Comparison of ENCODE assay signal across 15 mouse cellular contexts in genomic region chr4:130815860-130816259, GRCm38 (mm10). TPM values are rescaled to one million over a fixed set of nuclear protein-coding genes. Genes with fewer than 3 reads are reported as not detected.
DNase-seq lines count a peak whose midpoint lies in the region; ATAC-seq lines count a peak whose summit lies in the region.
"Had no signal": no experiment of that assay in that cellular context is flagged by ENCODE, and none has a peak within 500 bp of the region (broad histone marks: within the 10 kb centered on the region; RNA-seq: fewer than 3 reads in every experiment).

No protein-coding gene starts in this region.

- H3K27me3 ChIP-seq in forebrain, embryonic 14.5 days (replicated peaks; ENCODE audit: control insufficient read depth, insufficient read depth, low read length): no peaks in the 10 kb centered on the region
- peaks cover 18% of the 10 kb centered on the region; the same call in 1 of the 2 replicates for H3K27me3 ChIP-seq in forebrain, embryonic 12.5 days
- H3K27me3 ChIP-seq: heart, embryonic 15.5 days; neural tube, embryonic 12.5 days had no signal

- 70% methylated on average over 8 of the region's 8 CpGs for WGBS in forebrain, embryonic 14.5 days
- 87% methylated on average over 8 of the region's 8 CpGs for WGBS in forebrain, embryonic 12.5 days

- ATAC-seq in forebrain, embryonic 14.5 days: no peak
- ATAC-seq in forebrain, embryonic 12.5 days (ENCODE audit: low FRiP score): no peak

- peak; percentile 42 for DNase-seq in forebrain, embryonic 14.5 days (ENCODE audit: low spot score)
- DNase-seq in left cerebral cortex, postnatal 4 days: peak; percentile 47
- DNase-seq in left cerebral cortex, postnatal 36 days (ENCODE audit: low spot score in 2 of 2): no peak
- DNase-seq in urinary bladder, postnatal 14 days (ENCODE audit: low spot score): peak; percentile 36
- no peak for DNase-seq in urinary bladder, postnatal 4 days (ENCODE audit: low spot score in 2 of 2)
- no peak for DNase-seq in adrenal gland, postnatal 4 days (ENCODE audit: low spot score in 2 of 2)
- DNase-seq in spleen, postnatal 36 days (ENCODE audit: low spot score in 2 of 2): no peak
- DNase-seq: adrenal gland, adult 8-10 months; kidney, adult 9 months; lung, adult 2 months; thymus, adult 18-20 months had no signal

- 0 out of 2 replicates have a peak overlapping the region, but pooled peaks have one; percentile 17 for H3K9ac ChIP-seq in forebrain, embryonic 14.5 days (ENCODE audit: low read length)
- H3K9ac ChIP-seq in forebrain, embryonic 12.5 days: no peak overlapping the region
- H3K9ac ChIP-seq: heart, embryonic 15.5 days; neural tube, embryonic 12.5 days had no signal

- H3K4me3 ChIP-seq in forebrain, embryonic 14.5 days (ENCODE audit: low read depth, low read length): no peak overlapping the region
- H3K4me3 ChIP-seq in forebrain, embryonic 12.5 days (replicated peaks): no peak overlapping the region
- H3K4me3 ChIP-seq: heart, embryonic 15.5 days; megakaryocyte, embryonic 14.5 days; neural tube, embryonic 12.5 days had no signal

- peaks cover 37% of the 10 kb centered on the region for H3K4me1 ChIP-seq in forebrain, embryonic 14.5 days (ENCODE audit: control insufficient read depth, insufficient read depth, low read length)
- H3K4me1 ChIP-seq in forebrain, embryonic 12.5 days: peaks cover 49% of the 10 kb centered on the region

- intact Hi-C loops in left cerebral cortex, postnatal 4 days (cut with DNase I): no loop called here
- intact Hi-C loops in left cerebral cortex, postnatal 36 days (cut with DNase I): no loop called here

- peak overlapping the region; percentile 89 for H3K27ac ChIP-seq in forebrain, embryonic 14.5 days (ENCODE audit: low read depth, low read length)
- H3K27ac ChIP-seq in forebrain, embryonic 12.5 days: no peak overlapping the region
- H3K27ac ChIP-seq: heart, embryonic 15.5 days; neural tube, embryonic 12.5 days had no signal

- no peak overlapping the region for H3K4me2 ChIP-seq in forebrain, embryonic 14.5 days (ENCODE audit: low read length)
- H3K4me2 ChIP-seq in forebrain, embryonic 12.5 days: no peak overlapping the region
- H3K4me2 ChIP-seq: heart, embryonic 15.5 days; neural tube, embryonic 12.5 days had no signal

- H3K9me3 ChIP-seq in forebrain, embryonic 14.5 days (replicated peaks; ENCODE audit: control insufficient read depth, low read length): no peaks in the 10 kb centered on the region
- H3K9me3 ChIP-seq in forebrain, embryonic 12.5 days: no peaks in the 10 kb centered on the region
- H3K9me3 ChIP-seq: heart, embryonic 15.5 days; megakaryocyte, embryonic 14.5 days; neural tube, embryonic 12.5 days had no signal

- peaks cover 8% of the 10 kb centered on the region; the same call in 1 of the 2 replicates for H3K36me3 ChIP-seq in forebrain, embryonic 14.5 days (ENCODE audit: control insufficient read depth, insufficient read depth, low read length)
- no peaks in the 10 kb centered on the region; the same call in 1 of the 2 replicates for H3K36me3 ChIP-seq in forebrain, embryonic 12.5 days (replicated peaks)
- H3K36me3 ChIP-seq: heart, embryonic 15.5 days had no signal

RNA-seq across cellular contexts. Expression of gene Sdc3, which starts 23.5 kb away (rescaled TPM):
- polyA plus RNA-seq in forebrain, embryonic 14.5 days (2014; fragmentation: Nextera tagmentation; extraction: Ambion mirVana): 47.6 and 61.2 TPM in 2 replicates
- polyA plus RNA-seq in forebrain, embryonic 12.5 days (2016; fragmentation: Nextera tagmentation; extraction: Ambion mirVana): 37.4 and 44.3 TPM in 2 replicates
- total RNA-seq in left cerebral cortex, postnatal 4 days (2021): 100 to 1,000 TPM; 455 to 494 TPM
- total RNA-seq in left cerebral cortex, postnatal 36 days (2021): 100 to 1,000 TPM; 156 to 161 TPM
- 100 to 1,000 TPM; 230 to 243 TPM for total RNA-seq in adrenal gland, postnatal 4 days (2021)

Comparison
In these comparisons a context has a peak if more than half of its experiments do, and no peak if none do; other contexts are left out.
1. DNase-seq: peak in forebrain, embryonic 14.5 days (single experiment), left cerebral cortex, postnatal 4 days (single experiment) and urinary bladder, postnatal 14 days (single experiment); none in left cerebral cortex, postnatal 36 days (0 of 2), urinary bladder, postnatal 4 days (0 of 2), adrenal gland, postnatal 4 days (0 of 2) and spleen, postnatal 36 days (0 of 2).